Mouse (Mus musculus): ENCODE measurements at regions not wholly inside any gene's neighbourhood (a gene's known extent, or its start where the extent isn't known, plus 50 kb on each side); places are given as distances from the start of the nearest gene placed in this dataset.
A peak's percentile ranks its signal among the peaks of the same experiment; 100 is the strongest.

DNA sequence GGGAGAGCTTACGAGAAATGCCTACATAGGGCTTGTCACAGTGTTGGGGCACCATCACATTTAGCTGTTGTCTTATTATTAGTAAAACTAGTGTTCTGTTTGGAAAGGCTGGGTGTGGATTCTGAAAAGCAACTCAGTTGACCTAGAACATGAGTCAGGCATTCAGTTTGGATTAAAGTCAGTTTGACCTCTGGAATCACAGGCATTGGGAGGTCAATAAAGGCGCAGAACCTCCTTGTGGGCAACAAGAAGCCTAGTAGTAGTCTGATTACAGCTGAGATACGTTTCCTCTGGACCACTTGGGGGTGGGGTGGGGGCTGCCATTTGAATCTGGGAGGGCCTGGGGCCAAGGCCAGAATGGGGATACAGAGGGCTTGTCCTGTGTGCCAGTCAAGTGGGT lies 52.1 kb upstream of the Map3k1 start:
- no peaks in the 10 kb centered on the region for H3K9me3 ChIP-seq (replicated peaks)
- no peaks in the 10 kb centered on the region for H3K4me1 ChIP-seq
- H3K4me3 ChIP-seq: no peak overlapping the region
- H3K27me3 ChIP-seq (ENCODE audit: low read depth, poor library complexity, severe bottlenecking): no peaks in the 10 kb centered on the region
- WGBS: 85% methylated on average over 3 of the region's 3 CpGs
- DNase-seq (ENCODE audit: low spot score): no peak
- H3K36me3 ChIP-seq: no peaks in the 10 kb centered on the region
- no peak overlapping the region for H3K27ac ChIP-seq (replicated peaks)

DNA sequence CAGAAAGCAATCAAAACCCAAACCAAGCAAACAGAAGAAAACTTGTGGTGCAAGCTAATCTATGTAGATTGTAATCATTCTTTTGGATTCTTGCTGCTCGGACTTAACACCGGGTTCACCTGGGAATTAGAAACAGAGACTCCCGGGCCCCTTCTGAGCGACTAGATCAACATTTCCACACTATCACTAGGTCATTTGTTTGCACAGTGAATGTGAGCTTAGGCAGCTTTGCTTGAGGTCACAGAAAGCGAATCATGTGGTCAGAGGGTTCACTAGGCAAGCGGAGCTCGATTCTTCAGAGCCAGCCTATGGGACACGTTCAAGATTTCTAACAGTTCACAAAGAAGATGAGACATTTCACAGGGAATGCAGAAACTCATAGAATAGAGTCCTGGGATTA lies 53.5 kb upstream of the Map3k1 start:
- no peaks in the 10 kb centered on the region for H3K27me3 ChIP-seq (ENCODE audit: low read depth, poor library complexity, severe bottlenecking)
- no peak overlapping the region for H3K4me3 ChIP-seq
- no peaks in the 10 kb centered on the region for H3K9me3 ChIP-seq (replicated peaks)
- WGBS: 70% methylated on average over 8 of the region's 8 CpGs
- no peaks in the 10 kb centered on the region for H3K4me1 ChIP-seq
- no peaks in the 10 kb centered on the region for H3K36me3 ChIP-seq
- no peak overlapping the region for H3K27ac ChIP-seq (replicated peaks)
- no peak for DNase-seq (ENCODE audit: low spot score)

DNA sequence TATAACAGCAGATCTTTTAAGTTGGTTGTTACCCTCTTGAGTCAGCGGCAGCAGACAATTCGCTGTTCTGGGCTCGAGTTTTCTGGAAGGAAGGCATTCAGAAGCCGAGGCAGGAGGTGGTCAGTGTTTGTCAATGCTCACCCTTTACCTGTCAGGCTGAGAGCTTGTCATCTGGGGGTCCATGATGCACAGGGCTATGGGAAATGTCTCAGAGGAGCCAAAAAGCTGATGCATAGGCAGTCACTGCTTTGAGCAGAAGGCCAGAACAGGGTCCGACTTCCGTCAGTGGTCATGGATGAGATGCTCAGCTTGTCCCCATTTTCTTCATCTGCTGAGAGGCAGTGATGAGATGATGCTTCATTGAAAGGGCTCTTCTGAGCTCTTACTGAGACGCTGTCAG lies 57.2 kb upstream of the Map3k1 start:
- Histone ChIP-seq H3K27me3 (ENCODE audit: low read depth, poor library complexity, severe bottlenecking) (no peaks in the 10 kb centered on the region), H3K27ac (replicated peaks) (no peak overlapping the region), H3K9me3 (replicated peaks) (no peaks in the 10 kb centered on the region), H3K36me3 (no peaks in the 10 kb centered on the region), H3K4me3 (no peak overlapping the region), H3K4me1 (peaks cover 25% of the 10 kb centered on the region)
- WGBS: 94% methylated on average over 7 of the region's 7 CpGs
- no peak for DNase-seq (ENCODE audit: low spot score)

DNA sequence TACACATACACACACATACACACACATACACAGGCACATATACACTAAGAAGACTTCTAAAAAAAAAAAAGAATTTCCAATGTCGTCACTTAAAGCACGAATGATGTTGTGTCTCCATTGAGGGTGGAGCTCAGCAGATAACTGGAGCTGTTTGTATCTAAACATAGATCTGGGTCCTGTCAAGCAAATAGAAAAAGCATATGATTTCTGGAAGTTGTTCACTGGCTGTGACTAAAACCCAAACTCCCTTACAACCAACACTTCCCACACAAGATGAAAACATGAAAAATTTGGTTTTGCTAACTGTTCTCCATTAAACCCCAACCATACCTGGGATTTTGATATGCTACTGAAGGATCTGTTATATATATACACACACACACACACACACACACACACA lies 58.5 kb upstream of the Map3k1 start:
- WGBS: 91% methylated on average over 2 of the region's 2 CpGs
- Histone ChIP-seq H3K4me1 (peaks cover 25% of the 10 kb centered on the region), H3K9me3 (replicated peaks) (no peaks in the 10 kb centered on the region), H3K27ac (replicated peaks) (no peak overlapping the region; the same call in 1 of the 2 replicates), H3K27me3 (ENCODE audit: low read depth, poor library complexity, severe bottlenecking) (no peaks in the 10 kb centered on the region), H3K36me3 (no peaks in the 10 kb centered on the region), H3K4me3 (no peak overlapping the region)
- no peak for DNase-seq (ENCODE audit: low spot score)

DNA sequence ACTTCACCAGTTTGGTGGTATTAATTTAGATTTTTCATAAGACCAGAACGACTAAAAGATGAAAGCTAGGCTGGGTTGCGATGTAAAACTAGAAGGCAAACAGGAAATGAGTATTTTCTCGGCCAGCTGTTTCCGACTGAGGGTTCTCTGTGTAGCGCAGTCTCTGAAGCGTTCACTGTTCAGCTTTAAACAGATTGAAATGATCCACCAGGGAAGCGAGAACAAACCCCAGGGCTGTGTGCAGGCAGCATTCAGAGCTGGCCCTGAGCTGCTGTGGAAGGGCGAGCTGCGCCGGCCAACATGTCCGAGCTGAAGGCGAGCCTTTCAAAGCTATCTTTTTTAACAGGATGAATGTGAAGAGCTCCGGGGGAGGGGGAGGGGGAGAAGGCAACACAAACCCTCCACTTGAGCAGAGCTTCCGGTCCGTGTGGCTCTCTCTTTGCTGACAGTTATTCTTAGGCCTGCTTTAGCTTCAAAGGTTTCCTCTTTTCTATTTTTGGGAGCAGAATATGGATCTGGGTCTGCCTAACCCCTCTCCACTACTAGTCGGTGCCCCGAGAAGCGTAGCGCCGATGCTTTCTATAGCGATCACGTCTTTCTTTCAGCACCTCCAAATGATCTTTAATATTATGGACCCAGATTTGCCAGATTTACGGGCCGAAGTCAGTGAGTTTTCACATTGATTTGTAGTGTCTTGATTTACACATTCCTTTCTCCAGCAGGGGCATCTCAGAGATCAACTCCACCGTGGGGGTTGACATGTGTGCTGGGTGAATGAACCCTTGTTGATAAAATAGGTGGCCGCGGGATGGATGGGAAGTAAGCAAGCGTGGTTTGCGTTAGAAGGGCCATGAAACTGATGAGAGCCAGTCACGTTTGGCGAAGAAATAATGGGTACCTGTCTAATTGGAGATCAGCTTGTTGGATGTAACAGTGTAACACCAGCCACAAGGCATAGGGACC lies 59.3 kb upstream of the Map3k1 start:
- Histone ChIP-seq H3K9me3 (replicated peaks) (no peaks in the 10 kb centered on the region), H3K36me3 (no peaks in the 10 kb centered on the region), H3K27ac (replicated peaks) (peak overlapping the region; percentile 69), H3K27me3 (ENCODE audit: low read depth, poor library complexity, severe bottlenecking) (no peaks in the 10 kb centered on the region), H3K4me1 (peaks cover 25% of the 10 kb centered on the region), H3K4me3 (no peak overlapping the region)
- WGBS: 65% methylated on average over 31 of the region's 31 CpGs
- DNase-seq (ENCODE audit: low spot score): peak; percentile 44

DNA sequence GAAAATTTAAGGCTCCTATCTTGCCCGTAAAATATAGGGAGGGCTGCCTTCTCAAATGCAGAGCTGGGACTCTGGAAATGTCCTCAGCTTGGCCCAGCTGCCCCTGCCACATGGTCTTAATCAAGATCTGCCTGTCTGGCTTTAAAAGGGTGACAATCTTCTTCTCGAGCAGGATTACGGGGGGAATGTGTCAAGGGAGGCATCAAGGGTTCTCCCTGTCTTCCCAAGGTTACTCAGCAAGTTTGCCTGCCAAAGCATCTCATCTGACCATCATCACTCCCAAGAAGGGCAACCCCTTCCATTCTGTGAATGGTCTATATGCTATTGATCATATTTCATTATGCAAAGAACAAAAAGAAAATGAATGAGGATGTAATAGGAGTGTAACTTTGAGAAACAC lies 60.2 kb upstream of the Map3k1 start:
- DNase-seq (ENCODE audit: low spot score): no peak
- 66% methylated on average over 3 of the region's 3 CpGs for WGBS
- Histone ChIP-seq H3K9me3 (replicated peaks) (no peaks in the 10 kb centered on the region), H3K4me1 (peaks cover 25% of the 10 kb centered on the region), H3K36me3 (no peaks in the 10 kb centered on the region), H3K27ac (replicated peaks) (no peak overlapping the region), H3K27me3 (ENCODE audit: low read depth, poor library complexity, severe bottlenecking) (no peaks in the 10 kb centered on the region), H3K4me3 (no peak overlapping the region)

DNA sequence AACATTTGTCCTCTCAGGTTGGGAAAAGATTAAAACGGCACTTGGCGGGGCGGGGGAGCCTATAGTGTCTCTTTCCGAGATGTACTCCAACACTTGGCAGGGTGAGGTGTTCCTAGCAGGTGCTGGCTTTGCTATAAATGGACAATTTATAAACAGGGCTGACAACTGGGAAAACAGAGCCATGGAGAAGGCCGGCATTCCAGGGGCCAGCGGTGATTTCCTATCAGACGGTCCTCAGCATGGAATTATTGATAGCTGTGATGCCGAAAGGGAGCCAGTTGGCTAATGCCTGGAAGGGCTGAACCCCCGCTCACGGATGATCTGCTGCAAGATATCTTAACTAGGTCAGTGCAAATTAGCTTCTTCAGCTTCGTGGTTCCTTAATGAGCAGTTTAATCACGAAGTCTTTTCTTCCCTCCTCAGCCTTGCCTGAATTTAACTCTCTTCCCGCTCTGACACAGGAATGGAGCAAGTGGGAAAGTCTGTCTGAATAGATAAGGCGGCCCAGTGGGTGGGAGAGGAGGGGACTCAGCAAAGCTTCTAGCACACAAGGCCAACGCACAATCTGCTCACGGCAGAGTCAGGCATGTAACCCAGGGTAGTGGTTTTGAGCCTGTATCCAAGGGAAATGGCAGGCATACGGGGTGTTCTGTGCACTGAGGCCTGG lies 61.1 kb upstream of the Map3k1 start:
- Histone ChIP-seq H3K9me3 (replicated peaks) (no peaks in the 10 kb centered on the region), H3K36me3 (no peaks in the 10 kb centered on the region), H3K27me3 (ENCODE audit: low read depth, poor library complexity, severe bottlenecking) (no peaks in the 10 kb centered on the region), H3K4me3 (no peak overlapping the region), H3K4me1 (peaks cover 25% of the 10 kb centered on the region), H3K27ac (replicated peaks) (peak overlapping the region; percentile 49; the same call in 1 of the 2 replicates)
- no peak for DNase-seq (ENCODE audit: low spot score)
- 54% methylated on average over 17 of the region's 17 CpGs for WGBS

DNA sequence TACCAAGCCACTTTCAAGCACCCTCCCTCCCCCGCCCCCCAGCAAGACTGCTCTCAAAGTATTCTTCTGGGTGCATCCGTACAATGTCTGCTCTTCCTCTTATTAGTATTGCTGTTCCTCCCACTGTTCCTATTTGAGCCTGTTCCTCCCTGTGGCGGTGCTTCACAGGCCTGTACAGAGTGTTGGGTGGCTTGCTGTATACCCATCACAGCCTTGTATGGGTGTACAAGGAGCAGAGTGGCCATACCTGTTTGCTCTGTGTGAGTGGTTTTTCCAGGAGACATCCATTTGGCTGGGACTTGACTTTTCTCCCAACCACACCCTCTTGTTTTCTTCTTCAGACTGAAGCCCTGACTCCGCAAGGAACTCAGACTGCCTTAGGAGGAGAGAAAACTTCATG lies 61.7 kb upstream of the Map3k1 start:
- Histone ChIP-seq H3K9me3 (replicated peaks) (no peaks in the 10 kb centered on the region), H3K27ac (replicated peaks) (peak overlapping the region; percentile 49; the same call in 1 of the 2 replicates), H3K4me1 (peaks cover 25% of the 10 kb centered on the region), H3K4me3 (no peak overlapping the region), H3K36me3 (no peaks in the 10 kb centered on the region), H3K27me3 (ENCODE audit: low read depth, poor library complexity, severe bottlenecking) (no peaks in the 10 kb centered on the region)
- no peak for DNase-seq (ENCODE audit: low spot score)
- 82% methylated on average over 4 of the region's 4 CpGs for WGBS

DNA sequence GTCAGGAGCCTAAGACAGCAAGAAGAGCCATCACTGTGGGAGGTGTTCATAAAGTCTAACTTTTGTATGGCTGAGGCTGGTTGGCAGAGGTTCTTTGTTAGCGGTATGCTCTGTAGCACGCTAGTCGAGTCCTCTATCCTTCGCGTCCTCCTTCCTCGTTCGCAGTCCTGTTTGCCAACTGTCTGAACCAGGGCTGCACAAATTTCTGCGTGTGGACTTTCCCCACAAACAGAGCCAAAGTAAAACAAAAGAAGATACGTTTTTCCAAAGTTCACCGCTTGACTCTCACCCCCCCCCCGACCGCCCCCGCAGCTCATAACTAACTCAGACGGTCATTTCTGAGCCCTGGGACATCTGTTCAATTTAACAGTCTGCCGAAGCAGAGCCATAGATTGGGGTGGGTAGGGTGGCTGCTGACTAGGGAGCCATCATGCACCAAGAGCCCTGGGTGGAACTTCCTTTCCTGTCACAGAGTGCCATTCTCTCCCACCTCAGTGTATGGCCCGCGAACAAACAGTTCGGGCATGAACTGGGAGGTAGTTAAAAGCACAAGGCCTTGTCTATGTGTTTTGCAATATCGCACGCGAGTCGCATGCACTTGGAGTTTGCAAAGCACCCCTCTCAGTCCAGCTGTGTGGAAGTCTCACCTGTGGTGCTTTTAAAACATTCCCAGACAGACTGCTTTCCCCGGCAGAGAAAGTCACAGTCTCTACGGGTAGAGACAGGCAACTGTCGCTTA lies 63.0 kb upstream of the Map3k1 start:
- Histone ChIP-seq H3K27ac (replicated peaks) (no peak overlapping the region), H3K27me3 (ENCODE audit: low read depth, poor library complexity, severe bottlenecking) (no peaks in the 10 kb centered on the region), H3K9me3 (replicated peaks) (no peaks in the 10 kb centered on the region), H3K4me1 (peaks cover 25% of the 10 kb centered on the region), H3K36me3 (no peaks in the 10 kb centered on the region), H3K4me3 (no peak overlapping the region)
- WGBS: 94% methylated on average over 25 of the region's 25 CpGs
- no peak for DNase-seq (ENCODE audit: low spot score)

DNA sequence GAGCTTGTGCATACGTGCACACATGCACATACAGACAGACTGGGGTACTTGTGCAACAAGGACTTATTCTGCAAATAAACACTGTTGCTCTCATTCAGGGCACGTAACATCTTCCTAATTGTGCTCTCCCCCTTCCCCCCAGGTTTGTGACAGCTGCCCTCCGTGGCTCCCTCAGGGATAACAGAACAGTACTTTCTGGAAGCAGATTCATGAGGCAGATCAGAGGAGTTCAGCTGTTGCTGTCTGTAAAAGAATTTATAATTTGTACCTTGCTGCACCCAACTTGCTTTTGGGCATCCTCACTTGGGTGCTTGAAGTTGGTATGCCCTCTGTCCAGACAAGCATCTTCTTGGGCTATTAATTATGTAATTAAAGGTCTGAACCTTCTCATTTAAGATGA lies 65.5 kb upstream of the Map3k1 start:
- 86% methylated on average over 3 of the region's 3 CpGs for WGBS
- Histone ChIP-seq H3K36me3 (no peaks in the 10 kb centered on the region), H3K27me3 (ENCODE audit: low read depth, poor library complexity, severe bottlenecking) (no peaks in the 10 kb centered on the region), H3K9me3 (replicated peaks) (no peaks in the 10 kb centered on the region), H3K4me3 (no peak overlapping the region), H3K27ac (replicated peaks) (no peak overlapping the region), H3K4me1 (peaks cover 10% of the 10 kb centered on the region; the same call in 1 of the 2 replicates)
- DNase-seq (ENCODE audit: low spot score): no peak

DNA sequence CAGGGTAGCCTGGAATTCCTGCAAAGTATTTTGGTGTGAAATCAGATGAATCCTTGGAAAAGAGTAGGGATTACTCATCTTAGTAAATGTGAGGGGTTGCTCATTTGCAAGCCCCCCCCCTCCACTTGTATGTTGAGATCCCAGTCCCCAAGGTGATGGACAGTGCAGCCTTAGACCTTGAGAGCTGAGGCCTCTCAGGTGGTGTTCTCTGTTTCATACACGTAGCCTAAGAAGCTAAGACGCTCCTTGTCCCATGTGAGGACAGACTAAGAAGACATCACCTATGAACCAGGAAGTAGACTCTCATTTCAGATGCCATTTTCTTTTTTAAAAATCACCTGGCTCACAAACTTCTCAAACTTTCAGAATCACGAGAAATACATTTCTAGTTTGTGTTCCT lies 67.6 kb upstream of the Map3k1 start:
- 80% methylated on average over 3 of the region's 3 CpGs for WGBS

DNA sequence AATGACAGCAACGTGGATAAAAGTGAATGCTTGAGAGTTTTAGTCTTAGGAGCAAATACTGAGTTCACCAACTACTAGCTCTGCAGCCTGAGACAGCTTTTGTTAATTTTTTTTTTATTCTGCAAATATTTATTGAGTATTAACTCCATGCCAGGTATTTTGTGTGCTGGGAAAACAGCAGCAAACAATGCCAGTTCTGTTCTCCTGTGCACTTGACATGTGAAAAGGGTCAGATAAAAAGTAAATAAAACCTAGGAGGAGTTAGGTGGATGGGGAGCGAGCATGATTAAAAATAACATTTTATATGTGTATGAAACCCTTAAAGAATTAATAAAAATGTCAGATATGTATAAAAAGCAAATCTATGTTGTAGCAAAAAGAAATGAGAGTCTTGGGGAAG lies 68.1 kb upstream of the Map3k1 start:
- WGBS: 82% methylated on average over 2 of the region's 2 CpGs
- no peaks in the 10 kb centered on the region for H3K36me3 ChIP-seq
- H3K4me1 ChIP-seq: no peaks in the 10 kb centered on the region
- no peak overlapping the region for H3K27ac ChIP-seq (replicated peaks)
- H3K9me3 ChIP-seq (replicated peaks): no peaks in the 10 kb centered on the region
- no peak overlapping the region for H3K4me3 ChIP-seq
- DNase-seq (ENCODE audit: low spot score): no peak
- H3K27me3 ChIP-seq (ENCODE audit: low read depth, poor library complexity, severe bottlenecking): no peaks in the 10 kb centered on the region

More for the DNA sequence above, 67.6 kb upstream of the Map3k1 start:
- Histone ChIP-seq H3K4me1 (no peaks in the 10 kb centered on the region), H3K27ac (replicated peaks) (no peak overlapping the region), H3K36me3 (no peaks in the 10 kb centered on the region), H3K27me3 (ENCODE audit: low read depth, poor library complexity, severe bottlenecking) (no peaks in the 10 kb centered on the region), H3K4me3 (no peak overlapping the region), H3K9me3 (replicated peaks) (no peaks in the 10 kb centered on the region)
- no peak for DNase-seq (ENCODE audit: low spot score)

Measured in midbrain, embryonic 10.5 days (tissue).